Mouse (Mus musculus): ENCODE results near the gene Slc16a11.

The Slc16a11 gene

DNA sequence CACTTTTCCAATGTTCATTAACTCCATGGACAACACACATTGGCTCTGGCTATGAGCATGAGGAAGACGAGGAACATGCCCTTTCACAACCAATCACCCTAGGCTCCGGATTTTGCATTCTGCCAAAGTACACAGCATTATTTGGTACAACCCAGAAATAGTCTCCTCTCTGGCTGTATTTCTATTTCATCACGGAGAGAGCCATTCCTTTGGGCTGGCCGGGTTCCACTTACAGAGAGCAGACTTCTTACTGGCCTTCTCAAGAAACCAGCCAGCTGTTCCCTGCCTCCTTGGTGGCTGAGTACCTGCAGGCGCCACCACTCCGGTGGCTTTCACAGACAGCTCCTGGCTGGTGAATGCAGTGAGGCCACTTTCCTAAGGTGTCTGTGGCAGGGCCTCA lies at the start of gene Slc16a11:
Slc16a11 (plus strand) TSS at position 330 of the 400 bp plus-strand sequence.
- ATAC-seq (ENCODE audit: low TSS enrichment) = no peak

DNA sequence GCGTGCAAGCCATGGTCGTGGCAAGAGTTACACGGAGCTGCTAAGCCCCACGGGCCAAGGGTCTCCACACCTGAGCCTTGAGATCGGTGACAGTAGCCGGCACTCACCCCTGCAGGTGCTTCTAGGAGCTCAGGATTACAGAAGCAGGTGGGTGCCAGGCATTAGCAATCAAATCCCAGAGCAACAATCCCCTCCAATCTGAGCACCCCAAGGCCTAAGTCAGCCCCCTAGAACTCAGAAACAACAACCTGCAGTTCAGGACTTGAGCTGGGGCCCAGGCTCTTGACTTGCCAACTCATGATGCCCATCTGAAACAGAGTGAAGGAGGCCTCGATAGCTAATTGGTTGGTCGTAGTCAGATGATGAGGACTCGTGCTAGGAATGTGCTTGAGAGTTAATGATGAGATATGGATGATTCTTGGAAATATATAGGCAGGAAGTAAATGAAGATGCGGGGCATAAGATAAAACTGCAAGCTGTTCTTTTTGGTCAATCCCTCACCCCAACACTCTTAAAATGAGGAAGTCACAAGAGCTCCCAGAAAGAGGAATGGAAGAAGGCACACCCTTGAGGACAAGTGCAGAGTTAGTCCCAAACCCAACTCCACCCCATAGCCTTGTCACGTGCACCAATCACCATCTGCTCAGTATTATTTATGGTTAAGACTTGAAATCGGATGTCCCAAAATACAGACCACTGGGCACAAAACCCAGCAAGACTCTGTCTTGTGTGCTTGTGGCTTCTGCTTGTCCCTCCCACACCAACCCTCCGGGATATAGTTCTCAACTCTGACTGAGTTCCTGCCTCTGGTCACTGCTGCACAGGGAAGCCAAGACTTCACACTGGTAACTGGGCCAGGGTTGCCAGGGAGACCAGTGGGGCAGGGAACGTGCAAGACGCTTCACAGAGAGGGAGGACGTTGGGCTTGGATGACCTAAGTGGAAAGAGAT lies 46.3 kb upstream of the Slc16a11 start:
- no peak for ATAC-seq (ENCODE audit: low TSS enrichment)

DNA sequence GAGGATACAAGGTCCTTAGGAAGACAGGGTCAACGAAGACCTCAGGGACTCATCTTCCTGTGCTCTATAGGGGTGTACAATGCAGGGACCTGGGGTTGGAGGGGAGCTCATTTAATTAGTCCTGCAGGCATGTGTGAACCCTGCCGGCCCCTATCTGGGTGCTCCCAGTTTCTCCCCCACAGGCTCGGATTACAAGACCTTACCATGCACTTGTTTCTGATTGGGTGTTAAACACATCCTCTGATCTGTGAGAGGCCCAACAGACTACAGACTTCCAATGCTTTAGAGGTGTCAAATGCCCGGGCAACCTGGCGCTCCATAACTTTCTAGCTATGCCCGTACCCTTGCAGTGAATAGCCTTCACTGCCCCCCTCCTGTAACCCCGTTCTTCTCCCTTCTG lies 44.4 kb upstream of the Slc16a11 start:
- ATAC-seq (ENCODE audit: low TSS enrichment) = no peak

DNA sequence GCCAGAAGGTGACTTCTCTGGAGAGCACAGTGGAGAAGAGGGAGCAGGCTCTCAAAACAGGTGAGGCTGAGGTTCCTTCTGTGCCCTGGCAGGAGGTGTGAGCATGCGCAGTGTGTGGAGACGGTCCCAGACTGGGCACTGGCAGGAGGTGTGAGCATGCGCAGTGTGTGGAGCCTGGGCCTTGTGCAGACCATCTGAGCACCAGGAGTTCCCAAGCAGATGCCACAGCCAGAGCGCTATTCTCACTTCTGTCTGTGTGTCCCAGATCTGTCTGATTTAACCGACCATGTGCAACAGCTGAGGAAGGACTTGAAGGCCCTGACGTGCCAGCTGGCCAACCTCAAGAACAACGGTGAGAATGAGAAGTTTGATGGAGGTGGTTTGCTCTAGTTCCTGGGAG lies 43.1 kb upstream of the Slc16a11 start:
- peak; percentile 55; the same call in 1 of the 2 replicates for ATAC-seq (ENCODE audit: low TSS enrichment)

DNA sequence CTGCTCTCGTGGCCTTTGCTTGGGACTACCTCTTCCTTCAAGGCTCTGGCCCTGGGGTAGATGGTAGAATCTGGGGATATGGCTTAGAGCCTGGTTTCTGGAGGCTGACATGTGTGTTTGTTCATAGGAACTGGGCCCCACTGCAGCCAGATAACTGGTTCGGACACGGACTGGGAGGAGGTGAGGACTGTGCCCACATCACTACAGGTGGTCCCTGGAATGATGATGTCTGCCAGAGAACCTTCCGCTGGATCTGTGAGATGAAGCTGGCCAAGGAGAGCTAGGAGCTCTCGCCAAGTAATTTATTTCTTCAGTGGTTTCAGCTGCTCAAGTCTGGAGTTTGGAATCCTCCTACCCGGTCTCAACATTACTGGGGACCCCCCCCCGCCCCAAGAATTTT lies 42.3 kb upstream of the Slc16a11 start:
- no peak for ATAC-seq (ENCODE audit: low TSS enrichment)

DNA sequence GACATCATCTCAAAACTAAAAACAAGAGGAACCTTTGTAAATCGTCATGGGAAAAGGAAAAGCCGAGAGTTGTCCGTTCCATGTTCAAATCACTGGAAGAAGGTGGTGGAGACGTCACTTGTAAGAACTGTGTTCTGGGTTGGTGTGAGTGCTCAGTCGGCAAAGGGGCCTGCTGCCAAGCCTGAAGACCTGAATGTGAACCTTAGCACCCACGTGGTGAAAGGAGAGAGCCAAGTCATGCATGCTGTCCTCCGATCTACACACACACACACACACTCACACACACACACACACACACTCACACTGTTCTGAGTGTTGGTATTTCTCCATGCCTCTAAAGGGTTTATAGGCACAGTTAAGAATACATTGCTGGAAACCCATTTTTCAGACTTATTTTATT lies 41.4 kb upstream of the Slc16a11 start:
- ATAC-seq (ENCODE audit: low TSS enrichment) = no peak

DNA sequence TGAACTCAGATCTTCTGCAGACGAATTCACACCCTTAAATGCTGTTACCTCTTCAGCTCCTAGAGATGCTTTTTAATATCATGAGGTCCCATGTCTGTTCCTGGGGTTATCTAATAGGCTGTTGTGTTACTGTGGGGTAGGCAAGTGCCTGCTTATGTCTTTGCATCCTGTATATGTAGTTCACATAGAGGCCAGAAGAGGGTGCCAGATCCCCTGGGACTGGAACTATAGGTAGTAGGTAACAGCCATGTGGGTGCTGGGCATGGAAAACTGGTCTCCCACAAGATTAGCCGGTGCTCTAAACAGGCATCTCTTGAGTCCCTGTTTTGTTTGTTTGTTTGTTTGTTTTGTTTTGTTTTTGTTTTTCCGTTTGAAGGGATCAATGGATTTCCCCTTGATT lies 40.7 kb upstream of the Slc16a11 start:
- ATAC-seq (ENCODE audit: low TSS enrichment) = no peak

DNA sequence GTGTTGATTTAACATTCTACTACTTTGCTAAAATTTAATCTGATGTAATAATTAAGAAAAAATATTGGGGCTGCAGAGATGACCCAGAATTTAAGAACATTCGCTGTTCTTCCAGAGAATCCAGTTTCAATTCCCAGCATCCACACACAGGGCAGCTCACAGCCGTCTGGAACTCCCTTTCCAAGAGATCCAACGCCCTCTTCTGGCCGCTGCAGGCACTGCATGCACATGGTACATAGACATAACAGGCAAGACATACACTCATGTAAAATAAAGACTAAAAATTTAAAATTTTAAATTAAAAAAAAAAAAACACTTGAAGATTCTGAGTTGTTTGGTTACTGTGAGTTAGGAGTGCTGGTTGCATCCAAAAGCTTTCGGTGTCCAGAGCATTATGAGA lies 40.3 kb upstream of the Slc16a11 start:
- no peak for ATAC-seq (ENCODE audit: low TSS enrichment)

DNA sequence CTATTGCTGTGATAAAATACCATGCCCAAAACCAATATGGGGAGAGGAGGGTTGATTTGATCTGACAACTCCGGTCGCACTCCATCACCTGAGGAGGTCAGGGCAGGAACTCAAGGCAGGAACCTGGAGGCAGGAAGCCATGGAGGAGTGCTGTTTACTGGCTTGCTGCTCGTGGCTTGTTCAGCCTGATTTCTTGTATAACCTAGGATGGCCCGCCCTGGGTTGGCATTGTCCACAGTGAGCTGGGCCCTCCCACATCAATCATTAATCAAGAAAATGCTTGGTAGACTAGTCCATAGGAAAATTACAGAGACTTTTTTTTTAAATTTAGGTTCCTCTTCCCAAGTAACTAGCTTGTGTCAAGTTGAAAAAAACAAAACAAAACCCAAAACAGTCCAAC lies 38.1 kb upstream of the Slc16a11 start:
- no peak for ATAC-seq (ENCODE audit: low TSS enrichment)

DNA sequence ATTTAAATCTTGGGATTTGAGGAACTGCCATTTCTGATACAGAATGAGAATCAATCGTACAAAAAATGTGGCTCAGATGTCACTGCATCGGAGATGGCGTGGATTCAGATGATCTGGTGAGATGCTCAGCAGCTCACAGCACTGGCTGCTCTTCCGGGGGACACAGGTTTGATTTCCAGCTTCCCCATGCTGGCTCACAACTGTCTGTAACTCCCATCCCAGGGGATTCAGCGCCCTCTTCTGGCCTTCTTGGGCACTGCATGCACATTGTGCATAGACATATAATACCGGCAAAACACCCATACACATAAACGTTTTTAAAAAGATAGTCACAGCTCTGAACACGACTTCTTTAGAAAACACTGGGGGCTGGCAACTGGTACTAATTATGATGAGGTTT lies 34.9 kb upstream of the Slc16a11 start:
- ATAC-seq (ENCODE audit: low TSS enrichment) = no peak

DNA sequence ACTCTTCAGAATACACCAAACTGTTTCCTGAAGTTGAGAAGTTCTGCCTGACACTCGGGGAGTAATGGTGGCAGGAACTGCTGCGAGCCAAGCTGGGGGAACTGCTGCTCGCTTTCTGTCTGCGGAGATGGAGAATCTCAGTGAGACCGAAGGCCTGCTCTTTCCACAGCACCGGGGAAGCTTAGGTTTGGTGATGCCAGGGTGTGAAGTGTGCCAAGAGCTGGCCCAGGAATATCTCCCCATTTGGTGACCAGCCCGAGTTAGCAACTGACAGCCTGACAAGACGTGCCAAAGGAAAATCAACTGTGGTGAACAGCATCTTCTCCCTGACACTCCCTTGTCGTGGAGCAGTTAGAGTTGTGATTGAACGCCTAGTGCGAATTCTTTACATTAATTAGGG lies 34.2 kb upstream of the Slc16a11 start:
- no peak for ATAC-seq (ENCODE audit: low TSS enrichment)

DNA sequence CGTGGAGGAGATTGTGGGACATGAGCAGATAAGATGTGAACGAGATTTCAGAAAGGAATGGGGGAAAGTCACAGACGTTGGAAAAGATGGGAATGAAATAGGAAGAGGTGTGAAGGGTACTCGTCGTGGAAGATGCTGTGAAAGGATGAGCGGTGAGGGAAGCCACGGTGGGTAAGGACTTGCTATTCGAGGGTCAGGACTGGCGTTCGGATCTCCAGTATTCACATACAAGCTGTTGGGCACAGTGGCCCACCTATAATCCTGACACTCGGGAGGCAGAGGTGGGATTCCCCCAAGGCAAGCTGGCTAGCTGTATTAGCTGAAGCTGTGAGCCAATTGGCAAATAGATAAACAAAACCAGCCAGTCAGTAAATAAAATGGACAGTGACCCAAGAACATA lies 33.8 kb upstream of the Slc16a11 start:
- no peak for ATAC-seq (ENCODE audit: low TSS enrichment)

DNA sequence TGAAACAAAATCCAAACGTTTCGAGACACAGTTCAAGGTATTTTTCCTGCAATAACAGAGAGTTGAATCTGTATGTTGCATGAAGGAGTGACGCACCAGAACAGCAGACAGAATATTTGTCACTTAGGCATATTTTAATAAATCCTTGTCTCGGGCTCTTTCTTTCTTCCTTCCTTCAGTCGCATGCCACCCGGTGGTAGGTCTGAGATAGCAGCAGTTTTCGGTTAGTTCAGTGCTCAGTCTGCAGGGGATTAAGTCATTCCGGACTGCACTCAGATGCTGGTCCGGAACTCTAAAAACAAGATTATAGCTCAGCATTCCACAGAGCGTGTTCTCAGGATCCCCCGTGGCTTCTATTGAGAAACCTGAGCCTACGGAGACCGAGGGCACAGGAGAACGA lies 33.2 kb upstream of the Slc16a11 start:
- peak; percentile 70; the same call in 1 of the 2 replicates for ATAC-seq (ENCODE audit: low TSS enrichment)

DNA sequence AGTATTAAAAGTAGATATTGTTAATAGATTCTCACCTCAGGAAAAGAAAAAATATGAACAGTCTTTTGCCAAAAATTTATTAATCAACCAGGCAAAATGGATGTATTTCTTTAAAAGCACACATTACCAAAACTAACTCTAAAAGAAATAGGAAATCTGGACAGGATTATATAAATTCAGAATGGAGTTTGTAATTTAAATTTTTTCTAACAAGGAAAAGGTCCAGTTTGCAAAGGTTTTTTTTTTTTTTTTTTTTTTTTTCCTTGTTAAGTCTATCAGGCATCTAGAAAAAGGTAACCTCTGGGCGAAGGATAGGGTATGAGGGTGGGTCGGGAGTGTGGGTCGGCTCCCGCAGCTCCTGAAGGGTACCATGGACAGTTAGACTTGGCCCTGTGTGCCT lies 32.1 kb upstream of the Slc16a11 start:
- ATAC-seq (ENCODE audit: low TSS enrichment) = no peak

DNA sequence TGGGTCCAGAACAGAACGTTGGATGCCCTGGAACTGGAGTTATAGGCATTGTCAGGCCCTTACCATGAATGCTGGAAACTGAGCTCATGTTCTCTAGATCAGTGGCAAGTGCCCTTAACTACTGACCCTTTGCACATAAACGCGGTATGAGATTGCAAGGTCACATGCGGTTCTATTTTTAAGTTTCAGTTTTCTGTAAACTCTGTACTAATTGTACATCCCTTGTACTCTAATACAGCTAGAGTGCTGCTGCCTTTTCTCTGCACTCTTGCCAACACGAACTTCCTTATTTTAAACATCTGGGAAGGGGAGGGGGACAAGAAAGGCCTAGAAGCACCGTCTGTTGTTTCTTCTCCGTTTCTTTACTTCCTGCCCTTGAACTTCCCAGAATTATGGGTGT lies 27.4 kb upstream of the Slc16a11 start:
- ATAC-seq (ENCODE audit: low TSS enrichment) = no peak

DNA sequence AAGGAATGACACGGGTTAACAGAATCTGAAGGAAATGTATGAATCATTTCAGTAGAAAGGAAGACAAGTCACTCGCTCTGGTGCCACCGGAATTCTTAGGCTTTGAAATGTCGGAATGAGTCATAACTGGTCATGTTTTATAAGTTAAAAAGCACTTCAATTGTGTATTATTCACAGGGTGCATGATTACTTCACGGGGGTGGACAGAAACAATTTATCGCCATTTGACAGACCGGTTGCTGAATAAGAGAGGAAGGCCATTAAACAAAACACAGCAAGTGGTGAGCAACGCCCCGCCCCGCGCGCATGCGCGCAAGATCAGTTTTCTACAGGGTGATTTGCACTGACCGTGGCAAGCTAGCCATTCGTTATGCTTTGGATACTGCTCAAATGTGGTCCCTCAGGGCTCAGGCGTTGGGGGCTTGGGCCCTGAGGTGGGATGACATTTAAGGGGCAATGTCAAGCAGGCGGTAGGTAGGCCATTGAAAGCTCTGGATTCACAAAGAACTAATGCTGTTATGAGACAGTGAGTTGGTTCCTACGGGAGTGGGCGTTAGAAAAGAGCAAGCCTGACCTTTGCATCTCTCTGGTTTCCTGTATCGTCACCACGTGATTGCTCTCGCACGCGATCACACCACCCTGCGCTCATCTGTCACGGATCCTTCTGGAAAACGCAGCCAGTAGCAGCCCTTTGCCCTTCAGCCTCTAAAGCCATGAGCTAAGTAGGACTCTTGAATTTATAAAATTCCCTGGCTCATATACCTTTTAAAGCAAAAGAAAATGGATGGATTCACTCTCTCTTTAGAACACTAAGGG lies 23.0 kb upstream of the Slc16a11 start:
- ATAC-seq (ENCODE audit: low TSS enrichment) = no peak

DNA sequence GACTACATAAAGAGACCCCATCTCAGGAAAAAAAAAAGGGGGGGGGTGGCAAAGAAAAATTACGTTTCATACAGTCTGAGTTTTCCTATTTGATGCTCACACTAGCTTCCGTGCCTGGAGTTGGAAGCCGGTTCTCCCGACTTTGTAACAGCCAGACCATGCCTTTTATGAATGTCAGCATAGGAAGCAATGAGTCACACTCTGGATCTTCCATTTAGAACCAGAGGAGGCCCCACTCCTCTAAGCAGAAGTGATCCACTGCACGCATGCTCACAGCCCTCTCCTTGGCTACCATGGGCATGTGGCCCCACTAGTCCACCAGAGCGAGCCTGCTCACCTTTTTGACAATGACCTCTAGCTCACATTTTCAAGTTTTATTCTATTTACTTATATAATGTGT lies 21.4 kb upstream of the Slc16a11 start:
- ATAC-seq (ENCODE audit: low TSS enrichment) = no peak

DNA sequence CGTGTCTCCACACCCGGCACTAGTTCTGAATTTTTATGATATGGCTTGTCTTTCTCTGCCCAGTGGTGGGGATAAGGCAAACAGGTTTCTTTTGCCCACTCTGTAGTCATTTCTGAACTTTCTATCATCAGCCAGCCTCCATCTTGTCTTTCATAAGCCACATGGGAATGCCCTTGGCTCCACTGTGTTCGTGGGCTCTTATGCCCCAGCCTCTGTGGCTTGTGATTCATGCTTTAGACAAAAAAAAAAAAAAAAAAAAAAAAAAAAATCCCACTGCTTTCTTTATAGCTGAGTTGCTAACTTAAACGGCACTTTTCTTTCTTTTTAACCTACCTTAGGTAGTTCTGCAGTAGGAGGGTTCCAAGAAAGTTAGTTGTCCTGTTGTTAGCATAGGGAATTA lies 20.4 kb upstream of the Slc16a11 start:
- no peak for ATAC-seq (ENCODE audit: low TSS enrichment)

DNA sequence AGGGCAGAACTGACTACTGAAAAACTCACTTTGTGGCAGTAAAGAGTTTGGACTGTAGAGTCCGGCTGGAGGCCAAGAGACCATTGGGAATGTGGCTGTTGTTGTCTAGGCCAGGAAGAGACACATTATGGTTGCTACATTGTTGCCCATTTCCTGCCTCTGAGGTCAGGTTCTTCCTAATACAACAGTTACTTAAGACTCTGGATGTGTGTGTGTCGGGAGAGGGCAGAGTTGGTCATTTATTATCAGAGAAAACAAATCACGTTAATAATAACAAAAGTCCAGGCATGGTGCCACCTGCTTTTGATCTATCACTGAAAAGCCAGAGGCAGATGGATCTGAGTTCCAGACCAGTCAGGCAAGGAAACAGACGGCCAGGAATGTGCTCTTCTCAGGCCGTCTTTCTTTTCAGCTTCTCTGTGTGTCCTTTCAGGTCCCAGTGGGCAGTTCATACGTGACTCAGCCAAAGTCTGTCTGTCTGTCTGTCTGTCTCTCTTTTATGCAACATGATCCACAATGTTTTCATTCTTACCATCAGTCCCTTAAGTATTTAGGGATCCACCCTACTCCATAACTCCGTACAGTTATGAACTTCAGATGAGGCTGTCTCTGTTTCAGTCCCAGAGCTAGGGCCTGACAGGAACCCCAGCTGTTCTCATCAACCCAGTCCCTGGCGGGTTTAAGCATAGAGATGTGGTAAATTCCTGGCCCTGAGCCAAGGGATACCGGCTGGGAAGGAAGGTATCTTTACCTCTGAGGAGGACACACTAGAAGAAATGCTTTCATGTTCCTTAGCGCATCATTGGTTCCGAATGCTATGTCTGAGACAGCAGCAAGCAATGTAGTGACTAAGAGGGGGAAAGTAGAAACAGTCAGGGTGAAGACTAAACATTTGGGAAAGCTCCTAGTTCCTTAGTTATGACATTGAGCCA lies 18.9 kb upstream of the Slc16a11 start:
- ATAC-seq (ENCODE audit: low TSS enrichment) = no peak

DNA sequence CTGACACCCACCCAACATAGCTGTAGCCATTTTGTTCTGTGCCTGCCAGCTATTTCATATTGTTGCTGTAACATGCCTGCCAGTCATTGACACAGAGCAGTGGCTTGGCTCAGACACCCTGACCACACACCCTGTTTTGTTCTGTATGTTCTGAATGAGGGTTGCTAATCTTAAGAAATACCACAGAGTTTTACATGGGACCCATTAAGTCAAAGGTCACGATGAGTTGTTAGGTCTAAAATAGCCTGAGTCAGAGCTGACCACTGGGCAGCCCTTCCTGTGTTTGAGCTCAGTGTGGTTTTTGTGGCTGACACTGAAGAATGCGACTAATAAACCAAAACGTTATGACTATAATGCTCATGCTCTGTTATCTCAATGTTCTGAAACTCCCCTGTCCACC lies 14.2 kb upstream of the Slc16a11 start:
- no peak for ATAC-seq (ENCODE audit: low TSS enrichment)

DNA sequence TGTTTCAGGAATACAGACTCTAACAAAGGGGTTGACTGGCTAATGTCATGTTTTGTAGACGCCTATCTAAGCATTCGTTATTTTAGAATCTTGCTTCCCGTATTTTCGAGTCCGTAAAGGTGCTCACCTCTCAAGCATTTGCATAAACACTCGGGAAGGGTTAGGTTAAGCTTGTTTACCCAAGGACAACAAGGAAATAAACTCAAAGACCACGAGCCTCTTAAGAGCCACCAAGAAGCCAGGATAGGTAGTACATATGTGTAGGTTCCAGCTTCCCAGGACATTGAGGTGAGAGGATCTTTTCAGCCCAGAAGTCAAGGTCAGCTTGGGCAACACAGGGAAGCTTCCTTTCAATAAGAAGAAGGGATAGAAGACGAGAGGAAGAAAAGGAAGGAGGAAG lies 13.4 kb upstream of the Slc16a11 start:
- ATAC-seq (ENCODE audit: low TSS enrichment) = no peak

Measured in frontal cortex, adult (tissue).